Mouse (Mus musculus) thymus, postnatal 25 days (tissue): ENCODE measurements around the gene Cenpu.
A peak's percentile ranks its signal among the peaks of the same experiment; 100 is the strongest.
"Not testable (repeated sequence)": the region's sequence is repeated elsewhere in the genome, so short reads cannot be mapped to it uniquely, and the experiment has no call there.

ENCODE experiments used
- DNase-seq: peaks from one replicate; pipeline ENCODE4 v3.0.0; 2022

Cenpu gene

GRCm38 (mm10) chr8:46551029-46551428 is 799 bp upstream of the Cenpu start:
- no peak for DNase-seq

GRCm38 (mm10) chr8:46552441-46552765 is 575 bp downstream of the Cenpu start:
- no peak for DNase-seq

- peak; percentile 25 for DNase-seq
Measured at GRCm38 (mm10) chr8:46559428-46559827, 7.6 kb downstream of the Cenpu start.

- DNase-seq, result no peak
Measured at GRCm38 (mm10) chr8:46562333-46562732, 10.5 kb downstream of the Cenpu start.

DNA sequence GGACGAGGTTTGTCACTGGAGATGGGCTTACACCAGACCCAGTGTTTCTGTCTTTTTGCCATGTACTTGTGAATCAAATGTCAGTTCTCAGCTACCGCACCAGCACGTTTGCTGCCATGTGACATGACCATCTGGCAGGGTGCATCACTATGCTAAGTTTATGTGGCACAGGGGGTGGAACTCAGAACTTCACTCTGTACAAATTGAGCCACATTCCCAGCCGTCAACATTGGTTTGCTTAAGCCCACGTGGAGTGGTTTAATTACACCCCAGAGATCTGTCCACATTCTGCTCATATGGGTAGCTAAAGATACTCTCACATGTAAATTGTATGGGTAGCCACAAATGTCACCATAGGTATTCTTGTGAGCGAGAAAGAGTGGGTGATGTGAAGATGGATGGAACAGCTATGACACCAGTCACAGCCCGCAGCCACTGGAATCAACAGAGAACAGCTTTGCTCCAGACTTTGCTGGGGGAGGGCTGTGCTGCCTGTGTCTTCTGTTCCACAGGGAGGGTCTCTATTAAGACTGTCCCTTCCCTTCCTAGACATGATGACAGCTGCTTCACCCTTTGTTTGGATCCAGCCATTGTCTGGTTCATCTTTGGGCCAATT is 15.2 kb downstream of the Cenpu start:
- no peak for DNase-seq

DNA sequence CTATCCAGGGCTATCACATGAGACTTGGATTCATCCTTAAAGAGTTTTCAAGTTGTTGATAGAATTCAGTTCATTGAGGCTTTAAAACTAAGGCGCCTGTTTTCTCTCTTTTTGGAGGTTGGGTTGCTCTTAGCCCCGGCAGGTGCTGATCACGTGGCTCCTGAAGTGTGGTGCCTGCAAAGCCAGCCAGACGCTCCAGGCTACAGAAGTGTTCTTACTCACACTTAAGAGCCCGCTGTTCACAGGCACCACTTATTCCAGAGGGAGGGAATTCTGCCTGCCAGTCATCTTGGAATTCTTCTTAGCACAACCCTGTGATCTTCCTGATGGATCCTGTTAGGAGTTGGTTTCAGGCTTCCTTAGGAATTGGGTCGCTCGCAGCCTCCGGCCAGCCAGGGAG is 16.1 kb downstream of the Cenpu start:
- no peak for DNase-seq

DNA sequence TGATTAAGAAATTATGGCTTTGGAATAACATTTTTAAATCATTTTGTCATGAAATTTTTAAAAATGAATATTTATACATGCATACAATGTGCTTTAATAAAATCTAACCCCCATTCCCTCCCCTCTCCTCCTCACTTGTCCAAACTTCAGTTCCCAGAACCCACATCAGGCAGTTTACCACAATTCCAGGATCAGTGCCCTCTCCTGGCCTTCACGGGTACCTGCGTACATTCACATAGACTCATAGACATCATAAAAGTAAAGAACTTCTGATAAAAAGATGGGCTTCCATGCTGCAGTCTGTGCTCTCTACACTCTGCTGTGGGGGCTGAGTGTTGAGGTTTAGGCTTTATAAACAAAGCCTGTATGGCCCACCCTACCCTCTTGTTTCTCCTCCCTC is 17.1 kb downstream of the Cenpu start:
- no peak for DNase-seq

- DNase-seq, result no peak
Measured at GRCm38 (mm10) chr8:46569659-46570441, 18.0 kb downstream of the Cenpu start.

GRCm38 (mm10) chr8:46570673-46571072 is 18.8 kb downstream of the Cenpu start:
- no peak for DNase-seq

DNA sequence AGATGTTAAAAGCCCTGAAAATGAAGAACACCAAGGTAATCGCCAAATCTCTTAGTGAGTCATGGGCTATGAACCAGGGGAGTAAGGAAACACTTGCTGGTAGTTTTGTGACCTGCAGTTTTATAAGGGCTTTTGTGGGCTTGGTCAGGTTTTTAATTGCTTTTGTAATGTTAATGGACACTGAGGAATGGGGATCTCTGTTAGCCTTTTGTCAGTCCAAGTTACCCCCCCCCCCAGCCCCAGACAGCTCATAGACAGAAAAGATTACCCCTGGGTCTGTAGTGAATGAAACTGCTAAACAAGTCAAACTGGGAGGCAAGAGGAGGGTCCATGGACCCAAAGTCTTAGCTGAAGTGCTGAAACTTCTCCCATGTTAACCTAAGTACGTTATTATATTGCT is 21.6 kb downstream of the Cenpu start:
- no peak for DNase-seq

DNA sequence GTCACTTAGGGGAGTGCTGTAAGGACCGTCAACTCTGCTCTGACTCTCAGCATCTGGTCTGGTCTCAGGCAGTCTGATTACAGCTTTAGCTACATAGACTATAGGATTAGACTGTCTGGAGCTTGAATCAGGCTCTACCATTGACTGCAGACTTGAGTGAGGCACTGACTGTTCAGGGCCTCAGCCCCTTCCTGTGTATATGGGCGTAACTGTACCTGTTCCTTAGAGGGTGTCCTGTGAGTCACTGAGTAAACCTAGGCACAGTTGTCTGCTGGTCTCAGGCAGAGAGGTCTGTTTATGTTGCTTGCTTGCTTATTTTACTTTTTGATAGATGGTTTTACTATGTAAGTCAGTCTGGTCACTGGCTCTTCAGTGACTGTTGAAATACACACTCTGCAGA is 22.1 kb downstream of the Cenpu start:
- DNase-seq, result no peak

- no peak for DNase-seq
Measured at GRCm38 (mm10) chr8:46578794-46579193, 27.0 kb downstream of the Cenpu start.

- not testable (repeated sequence) for DNase-seq
Measured at GRCm38 (mm10) chr8:46584328-46584727, 32.5 kb downstream of the Cenpu start.

DNA sequence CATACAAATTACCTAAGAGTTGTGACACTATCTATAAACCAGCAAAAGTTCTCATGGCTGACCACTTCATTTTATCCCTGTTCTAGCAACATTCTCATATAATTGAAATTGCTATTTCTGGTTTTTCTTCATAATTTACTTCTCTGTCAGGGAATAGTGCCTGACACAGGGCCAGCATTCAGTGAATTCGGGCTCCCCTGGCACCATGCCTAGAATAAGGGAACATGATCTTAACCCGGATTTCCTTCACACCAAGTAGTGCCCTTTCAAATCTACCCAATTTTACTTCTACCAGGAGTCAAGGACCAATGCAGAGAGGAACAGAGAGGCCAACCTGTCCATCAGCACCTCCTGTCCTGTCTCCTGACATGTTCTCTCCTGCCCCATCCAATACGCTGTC is 33.7 kb downstream of the Cenpu start:
- no peak for DNase-seq

DNA sequence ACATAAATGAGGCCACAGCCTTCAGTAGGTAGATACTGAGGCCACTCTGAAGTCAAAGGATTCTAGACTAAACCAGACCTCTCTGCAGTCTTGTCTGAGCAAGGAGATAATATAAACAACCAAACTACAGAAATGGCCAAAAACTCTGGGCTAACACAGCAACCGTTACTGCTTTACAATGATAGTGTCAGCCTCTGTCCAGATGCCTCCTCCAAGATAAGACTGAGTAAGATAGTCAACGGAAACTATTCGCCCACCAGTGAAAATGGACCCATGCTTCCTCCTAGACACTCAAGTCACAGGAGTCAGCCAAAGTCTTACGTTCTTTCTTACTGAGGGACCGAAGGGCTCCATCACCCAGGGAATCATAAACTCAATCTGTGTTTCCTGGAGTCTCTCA is 36.1 kb downstream of the Cenpu start:
- DNase-seq, result no peak

DNA sequence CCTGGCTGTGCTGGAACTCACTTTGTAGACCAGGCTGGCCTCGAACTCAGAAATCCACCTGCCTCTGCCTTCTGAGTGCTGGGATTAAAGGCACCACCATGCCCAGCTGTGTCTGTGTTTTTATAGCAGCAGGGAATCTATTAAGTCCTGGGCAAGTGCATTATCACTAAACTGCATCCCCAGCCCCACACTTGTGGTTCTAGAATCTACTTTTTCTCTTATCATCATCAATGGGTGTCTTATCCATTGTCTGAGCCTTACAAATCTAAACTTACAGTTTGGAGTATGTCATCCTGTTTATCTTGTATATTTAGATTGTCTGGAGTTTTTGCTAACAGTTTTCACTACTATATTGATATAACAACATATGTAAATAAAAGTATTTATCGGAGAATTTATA is 36.8 kb downstream of the Cenpu start:
- DNase-seq, result no peak

GRCm38 (mm10) chr8:46593067-46593466 is 41.2 kb downstream of the Cenpu start:
- no peak for DNase-seq

DNA sequence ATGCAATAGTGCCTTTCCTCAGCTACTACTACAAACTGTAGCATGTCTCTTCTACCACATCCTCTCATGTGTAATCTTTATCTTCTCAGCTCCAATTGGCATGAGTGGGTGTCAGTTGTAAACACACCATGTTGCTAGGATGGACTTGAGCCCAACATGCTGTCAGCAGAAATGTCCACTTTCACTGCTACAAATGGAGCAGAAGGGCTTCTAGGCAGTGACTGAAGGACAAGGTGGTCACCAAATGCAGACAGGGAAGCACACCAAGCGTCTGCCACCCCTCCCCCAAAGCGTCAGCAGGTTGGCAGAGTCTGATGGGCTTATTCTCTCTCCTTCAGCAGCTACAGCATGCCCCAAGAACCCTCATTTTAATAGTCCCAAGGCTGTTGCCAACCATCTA is 41.9 kb downstream of the Cenpu start:
- DNase-seq, result no peak

DNA sequence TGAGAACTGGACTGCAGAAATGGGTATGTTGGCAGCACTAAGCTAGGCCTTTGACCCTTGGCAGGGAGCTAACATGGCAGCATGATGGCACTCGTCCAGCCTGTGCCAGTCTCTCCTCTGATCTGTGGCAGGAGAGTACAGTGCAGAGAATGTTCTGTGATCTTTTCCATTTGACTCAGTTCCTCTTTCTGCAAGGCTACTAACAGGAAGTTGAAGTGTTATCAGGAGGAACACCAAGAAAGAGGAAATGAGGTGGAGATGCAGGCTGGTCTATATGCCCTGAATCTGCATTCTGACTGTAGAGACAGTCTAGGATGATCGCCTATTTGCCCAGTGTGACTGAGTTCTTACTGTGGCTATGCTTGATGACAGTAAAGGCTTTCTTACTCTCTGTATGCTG is 43.8 kb downstream of the Cenpu start:
- no peak for DNase-seq

DNA sequence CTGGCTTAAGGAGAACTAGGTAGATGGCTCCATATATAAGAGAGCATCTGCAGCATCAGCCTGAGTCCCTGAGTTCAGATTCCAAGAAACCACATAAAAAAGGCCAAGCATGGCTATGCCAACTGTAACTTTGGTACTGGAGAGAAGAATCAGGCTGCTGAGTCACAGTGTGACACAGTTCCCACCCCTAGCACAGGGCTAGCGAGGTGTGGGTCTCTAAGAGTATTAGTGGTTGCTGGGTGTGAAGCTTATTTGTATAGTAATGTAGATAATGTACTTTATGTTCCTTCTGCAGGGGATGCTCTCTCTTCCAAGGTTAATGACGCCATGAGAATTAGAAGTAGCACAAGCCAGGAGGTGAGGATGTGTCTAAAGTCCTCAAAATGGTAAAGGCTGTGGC is 44.7 kb downstream of the Cenpu start:
- no peak for DNase-seq

DNA sequence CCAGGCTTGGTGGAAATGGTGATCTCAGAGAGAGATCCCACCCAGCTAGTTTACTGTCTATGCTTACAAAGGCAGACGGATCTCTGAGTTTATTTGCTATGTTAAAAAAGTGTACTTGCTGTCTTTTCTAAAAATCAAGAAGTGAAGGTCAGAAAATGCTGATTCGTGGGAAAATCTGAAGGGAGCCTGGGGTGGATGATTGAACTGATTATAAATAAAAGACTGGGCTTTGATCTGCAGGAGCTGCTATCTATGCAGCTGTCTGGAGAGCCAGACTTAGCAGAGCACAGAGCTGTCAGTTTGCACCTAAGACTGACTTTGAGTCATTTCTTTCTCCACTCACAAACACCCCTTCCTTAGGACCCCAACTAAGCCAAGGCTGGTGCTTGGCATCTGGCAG is 45.6 kb downstream of the Cenpu start:
- DNase-seq, result no peak

GRCm38 (mm10) chr8:46598114-46598513 is 46.3 kb downstream of the Cenpu start:
- DNase-seq, result no peak

DNA sequence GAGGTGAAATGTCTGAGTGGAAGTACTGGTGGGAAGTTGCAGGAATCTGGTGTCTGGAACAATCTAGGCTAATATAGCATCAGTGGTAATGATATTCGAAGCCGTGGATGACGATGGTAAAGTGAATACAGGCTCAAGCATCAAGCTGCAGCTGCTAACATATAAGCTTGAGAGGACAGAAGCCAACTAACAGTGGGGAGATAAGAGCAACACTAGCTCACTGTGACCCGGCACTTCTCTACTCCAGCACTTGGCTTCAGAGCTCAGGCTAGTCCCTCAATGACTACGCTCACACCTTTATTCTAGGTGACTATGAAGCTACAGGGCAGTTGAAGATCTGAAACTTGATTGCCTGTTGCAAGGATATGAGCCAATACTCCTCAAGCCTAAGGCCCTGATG is 46.9 kb downstream of the Cenpu start:
- no peak for DNase-seq

DNA sequence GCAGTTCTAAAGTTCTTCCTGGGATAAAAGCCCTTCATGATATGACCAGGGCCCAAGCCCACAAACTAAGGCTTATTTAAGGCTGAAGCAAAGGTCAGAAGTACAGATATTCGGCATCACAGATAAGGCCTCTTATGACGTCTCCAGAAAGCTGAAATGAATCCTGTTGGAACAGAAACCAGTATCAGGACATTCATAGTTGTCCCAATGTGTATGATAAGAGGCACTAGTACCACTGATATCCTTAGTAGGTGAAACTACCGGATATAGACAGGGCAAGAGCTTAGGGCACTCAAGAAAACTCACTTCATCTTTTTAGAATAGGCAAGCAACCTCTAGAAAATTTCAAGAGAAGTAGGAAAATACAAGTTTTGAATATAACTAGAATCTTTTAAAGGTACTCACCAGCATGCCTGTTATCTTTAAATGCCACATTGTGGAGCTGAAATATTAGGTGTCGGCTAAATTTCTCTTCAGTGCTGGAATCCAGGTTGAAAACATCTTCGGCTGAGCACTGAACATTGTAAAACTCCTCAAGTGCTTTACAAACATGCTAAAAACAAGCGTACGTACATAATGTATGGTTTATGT is 47.6 kb downstream of the Cenpu start:
- DNase-seq, result no peak
